Mouse (Mus musculus) left cerebral cortex, postnatal 14 days (tissue): ENCODE data around the gene Itga5. TPM values are rescaled to one million over a fixed set of nuclear protein-coding genes. Genes with fewer than 3 reads are reported as not detected.
A peak's percentile ranks its signal among the peaks of the same experiment; 100 is the strongest.

Experiments used
- DNase-seq, 2 experiments: peaks; one replicate each; pipeline ENCODE4 v3.0.0; 2021 to 2022; ENCODE audit warnings: low spot score in 2 of 2, mixed read lengths in 1 of 2
- intact Hi-C: fragments of 180-260 bp; cut with DNase I; formaldehyde crosslinking; loops from one replicate; pipeline ENCODE4 v1.15.1; 2025
- total RNA-seq, 2 experiments: library from RNA; stranded (reverse); gene quantifications; 2 replicates each; pipeline ENCODE4 v1.2.3; 2021

Gene Itga5
- total RNA-seq, 2 experiments from 2014 or later = 5.1 to 6.1 TPM

GRCm38 (mm10) chr15:103343556-103343955 is 23.0 kb downstream of the Itga5 start:
- no peak for DNase-seq
- intact Hi-C loops = no loop called here

- intact Hi-C loops = no loop called here
These were observed 23.6 kb downstream of the Itga5 start for GRCm38 (mm10) chr15:103343008-103343407.

GRCm38 (mm10) chr15:103342415-103342814 is 24.1 kb downstream of the Itga5 start:
- DNase-seq = peak; percentile 85 to 87
- intact Hi-C loops = no loop called here

More at GRCm38 (mm10) chr15:103343008-103343407, 23.6 kb downstream of the Itga5 start:
- no peak for DNase-seq

- intact Hi-C loops = no loop called here
- DNase-seq = no peak
These were observed 25.0 kb downstream of the Itga5 start for GRCm38 (mm10) chr15:103341547-103341946.

- no peak for DNase-seq
- intact Hi-C loops = no loop called here
These were observed 25.8 kb downstream of the Itga5 start for GRCm38 (mm10) chr15:103340786-103341185.

- intact Hi-C loops = no loop called here
- DNase-seq = peak; percentile 77 to 80
These were observed 26.6 kb downstream of the Itga5 start, which contains the start of gene Zfp385a for GRCm38 (mm10) chr15:103339961-103340337. Gene Zfp385a (minus strand): TSS chr15:103340093.

GRCm38 (mm10) chr15:103339166-103339960 is 27.2 kb downstream of the Itga5 start:
- intact Hi-C loops = no loop called here
- no peak for DNase-seq

- no peak for DNase-seq
- intact Hi-C loops = no loop called here
These were observed 27.8 kb downstream of the Itga5 start for GRCm38 (mm10) chr15:103338829-103339165.

- DNase-seq = no peak
- intact Hi-C loops = no loop called here
These were observed 29.4 kb downstream of the Itga5 start for GRCm38 (mm10) chr15:103336996-103337667.

GRCm38 (mm10) chr15:103335488-103336235 is 30.9 kb downstream of the Itga5 start:
- no peak for DNase-seq
- intact Hi-C loops = no loop called here

- DNase-seq = no peak
- intact Hi-C loops = no loop called here
These were observed 31.5 kb downstream of the Itga5 start for GRCm38 (mm10) chr15:103335040-103335439.

GRCm38 (mm10) chr15:103334194-103334593 is 32.4 kb downstream of the Itga5 start:
- no peak for DNase-seq
- intact Hi-C loops = no loop called here

- intact Hi-C loops = no loop called here
- DNase-seq = no peak
These were observed 32.8 kb downstream of the Itga5 start for GRCm38 (mm10) chr15:103333738-103334137.

- intact Hi-C loops = no loop called here
- DNase-seq = no peak
These were observed 33.4 kb downstream of the Itga5 start for GRCm38 (mm10) chr15:103333081-103333615.

- peak; percentile 69 to 79 for DNase-seq
- intact Hi-C loops = no loop called here
These were observed 42.9 kb downstream of the Itga5 start for GRCm38 (mm10) chr15:103323455-103324247.

GRCm38 (mm10) chr15:103323070-103323454 is 43.5 kb downstream of the Itga5 start:
- intact Hi-C loops = no loop called here
- DNase-seq = no peak

GRCm38 (mm10) chr15:103322396-103322795 is 44.2 kb downstream of the Itga5 start:
- intact Hi-C loops = no loop called here
- no peak for DNase-seq

GRCm38 (mm10) chr15:103321076-103321475 is 45.5 kb downstream of the Itga5 start:
- no peak for DNase-seq

GRCm38 (mm10) chr15:103318201-103318816 is 48.3 kb downstream of the Itga5 start:
- intact Hi-C loops = loop anchor here (10.0 kb wide), 1 partner anchor 334 kb away; no protein-coding TSS in a partner anchor
- DNase-seq = no peak

More at GRCm38 (mm10) chr15:103321076-103321475, 45.5 kb downstream of the Itga5 start:
- intact Hi-C loops = no loop called here
